Mouse (Mus musculus) liver, embryonic 14.5 days (tissue): Measurements from ENCODE around the gene Afdn. TPM values are rescaled to one million over a fixed set of nuclear protein-coding genes. Genes with fewer than 3 reads are reported as not detected.
"Not testable (repeated sequence)": the region's sequence is repeated elsewhere in the genome, so short reads cannot be mapped to it uniquely, and the experiment has no call there.

Experiments used
- ATAC-seq: fragments of 200-750 bp; cut with Nextera tagmentation; 2 replicates; pipeline ENCODE4 v1.8.0; 2017; ENCODE audit warnings: moderate number of reproducible peaks, mild to moderate bottlenecking, moderate library complexity; ENCODE audit not compliant: insufficient read depth
- DNase-seq, 3 experiments: peaks; one replicate each; pipeline ENCODE4 v3.0.0-alpha.2; 2012 to 2013; ENCODE audit warnings: low read depth in 3 of 3, low spot score in 3 of 3
- H3K27ac ChIP-seq: fragments of 300-500 bp; sonication (generic); 2 replicates; pipeline ENCODE4 v1.5.1; 2014; ENCODE audit warnings: moderate library complexity, mild to moderate bottlenecking, control low read depth, inconsistent platforms
- H3K27me3 ChIP-seq: fragments of 300-500 bp; sonication (generic); 2 replicates; pipeline ENCODE4 v1.6.1; 2014; ENCODE audit warnings: mild to moderate bottlenecking, low read length, moderate library complexity; ENCODE audit not compliant: control insufficient read depth, insufficient read depth
- H3K36me3 ChIP-seq: fragments of 300-500 bp; sonication (generic); replicated peaks from 2 replicates; pipeline ENCODE4 v1.6.1; 2014; ENCODE audit warnings: low read depth; ENCODE audit not compliant: control insufficient read depth, insufficient read depth
- H3K4me1 ChIP-seq, 2 experiments: fragments of 200-500 bp in 1 of 2; fragments of 300-500 bp in 1 of 2; sonication (generic) in 1 of 2; replicated peaks; 2 replicates each; pipeline ENCODE4 v1.6.1; 2012 to 2014; ENCODE audit warnings: antibody characterized with exemption in 1 of 2, inconsistent platforms in 1 of 2, low read length in 1 of 2; ENCODE audit not compliant: control insufficient read depth in 2 of 2, insufficient read depth in 2 of 2
- H3K4me2 ChIP-seq: fragments of 300-500 bp; sonication (generic); 2 replicates; pipeline ENCODE4 v1.6.1; 2014; ENCODE audit warnings: low read depth, mild to moderate bottlenecking, control low read depth, moderate library complexity
- H3K4me3 ChIP-seq, 2 experiments: fragments of 200-500 bp in 1 of 2; fragments of 300-500 bp in 1 of 2; sonication (generic) in 1 of 2; 2 replicates each; pipeline ENCODE4 v1.5.1; 2012 to 2014; ENCODE audit warnings: low read depth in 2 of 2, low read length in 2 of 2, mild to moderate bottlenecking in 2 of 2, control low read depth in 1 of 2, inconsistent platforms in 1 of 2, moderate library complexity in 1 of 2; ENCODE audit not compliant: insufficient read depth in 1 of 2
- H3K9ac ChIP-seq: fragments of 300-500 bp; sonication (generic); replicated peaks from 2 replicates; pipeline ENCODE4 v1.6.1; 2014; ENCODE audit warnings: mild to moderate bottlenecking, control low read depth, moderate library complexity
- H3K9me3 ChIP-seq: fragments of 300-500 bp; sonication (generic); 2 replicates; pipeline ENCODE4 v1.6.1; 2016; ENCODE audit warnings: low read length, mixed read lengths; ENCODE audit not compliant: control insufficient read depth
- CTCF ChIP-seq: IDR thresholded peaks from 2 replicates; pipeline ENCODE4 v1.5.1; 2016; ENCODE audit warnings: antibody characterized with exemption, low read depth, control low read depth
- EP300 ChIP-seq: IDR thresholded peaks from 2 replicates; pipeline ENCODE4 v1.6.1; 2016; ENCODE audit warnings: antibody characterized with exemption, low read depth
- WGBS: fragments of 180-500 bp; shearing (Covaris S2); extraction: QIAGEN DNeasy Blood & Tissue Kit; methylation state at CpG from one replicate; pipeline ENCODE4 v1.1.7; 2014; ENCODE audit not compliant: insufficient replicate concordance; 5-methylcytosine and 5-hydroxymethylcytosine counted together
- polyA plus RNA-seq, 2 experiments: library from polyadenylated mRNA; depleted of rRNA in 1 of 2; stranded (reverse) in 1 of 2; unstranded in 1 of 2; fragments of >200 nt; fragmentation: Nextera tagmentation in 1 of 2; extraction: Ambion mirVana in 1 of 2; gene quantifications; 2 replicates each; pipeline versions ENCODE4 v1.2.1 to v1.2.3; 2012 to 2014

Afdn gene
- polyA plus RNA-seq, 2 experiments, result 6.4 to 7.1 TPM

GRCm38 (mm10) chr17:13940487-13940886 is 180.1 kb downstream of the Afdn start:
- Histone ChIP-seq H3K4me1 (no peaks in the 10 kb centered on the region), H3K4me3 (no peak overlapping the region), H3K27me3 (no peaks in the 10 kb centered on the region), H3K4me2 (no peak overlapping the region), H3K9ac (no peak overlapping the region), H3K9me3 (no peaks in the 10 kb centered on the region), H3K27ac (no peak overlapping the region), H3K36me3 (no peaks in the 10 kb centered on the region)
- no peak for DNase-seq
- no peak for TF ChIP-seq CTCF
- TF ChIP-seq EP300, result no peak
- 50% methylated on average over 1 of the region's 1 CpGs for WGBS
- no peak for ATAC-seq

GRCm38 (mm10) chr17:13948073-13948472 is 187.7 kb downstream of the Afdn start, which contains the start of gene Gm7168:
TSS of gene Gm7168 (plus strand) at chr17:13948373.
- not testable (repeated sequence) for H3K4me2 ChIP-seq

GRCm38 (mm10) chr17:13951570-13951969 is 191.2 kb downstream of the Afdn start:
- not testable (repeated sequence) for H3K9me3 ChIP-seq, H3K27me3 ChIP-seq, H3K36me3 ChIP-seq, H3K4me1 ChIP-seq, H3K4me3 ChIP-seq, H3K9ac ChIP-seq, H3K27ac ChIP-seq, DNase-seq, H3K4me2 ChIP-seq, ATAC-seq
- 52% methylated on average over 1 of the region's 1 CpGs for WGBS

More at GRCm38 (mm10) chr17:13948073-13948472, 187.7 kb downstream of the Afdn start, which contains the start of gene Gm7168:
- H3K4me3 ChIP-seq, H3K9ac ChIP-seq, H3K27me3 ChIP-seq, H3K27ac ChIP-seq, H3K36me3 ChIP-seq, H3K9me3 ChIP-seq, DNase-seq, H3K4me1 ChIP-seq, ATAC-seq: not testable (repeated sequence)
- 54% methylated on average over 1 of the region's 2 CpGs for WGBS

Other genes with a start within 250 kb of the Afdn start
- 0.12 and 0.26 TPM in 2 replicates for gene Tcte2, start 1.3 kb downstream of the Afdn start, polyA plus RNA-seq (2012; rRNA removed)
- gene Tcte2, start 1.3 kb downstream of the Afdn start, polyA plus RNA-seq (2014; fragmentation: Nextera tagmentation; extraction: Ambion mirVana), result 0.32 TPM in 1 of 2 replicates, not detected in the other
- gene Gm7168, start 187.8 kb downstream of the Afdn start, polyA plus RNA-seq (2012; rRNA removed), result not detected in 2 replicates
- not detected in 2 replicates for gene Gm7168, start 187.8 kb downstream of the Afdn start, polyA plus RNA-seq (2014; fragmentation: Nextera tagmentation; extraction: Ambion mirVana)
- not detected in 2 replicates for gene Gm7356, start 243.2 kb downstream of the Afdn start, polyA plus RNA-seq (2012; rRNA removed)
- not detected in 2 replicates for gene Gm7356, start 243.2 kb downstream of the Afdn start, polyA plus RNA-seq (2014; fragmentation: Nextera tagmentation; extraction: Ambion mirVana)